Mouse (Mus musculus) gastrocnemius, postnatal 4 days (tissue): ENCODE data around the gene Ube2c. TPM values are rescaled to one million over a fixed set of nuclear protein-coding genes. Genes with fewer than 3 reads are reported as not detected.

ENCODE experiments used
- DNase-seq, 2 experiments: peaks; one replicate each; pipeline ENCODE4 v3.0.0; 2021 to 2022; ENCODE audit warnings: low spot score in 2 of 2, mixed read lengths in 2 of 2
- total RNA-seq, 2 experiments: library from RNA; stranded (reverse); gene quantifications; 2 replicates each; pipeline ENCODE4 v1.2.3; 2021

Ube2c gene
- total RNA-seq, 2 experiments from 2014 or later: 26.8 to 34.0 TPM

- DNase-seq: no peak
These were observed 48.0 kb downstream of the Ube2c start for GRCm38 (mm10) chr2:164817703-164818102.

GRCm38 (mm10) chr2:164821060-164821459, 51.4 kb downstream of the Ube2c start:
- DNase-seq: no peak

GRCm38 (mm10) chr2:164822636-164823165, 53.0 kb downstream of the Ube2c start, which contains the start of gene Zswim1:
Zswim1 (plus strand) TSS chr2:164822686.
- peak; percentile 98 to 99 for DNase-seq

GRCm38 (mm10) chr2:164823181-164823585, 53.5 kb downstream of the Ube2c start:
- no peak for DNase-seq

GRCm38 (mm10) chr2:164823969-164824368, 54.3 kb downstream of the Ube2c start:
- DNase-seq: no peak

- DNase-seq: no peak
These were observed 55.8 kb downstream of the Ube2c start for GRCm38 (mm10) chr2:164825521-164825920.

- no peak for DNase-seq
These were observed 57.6 kb downstream of the Ube2c start for GRCm38 (mm10) chr2:164827146-164827850.

Other genes starting within 250 kb of the Ube2c start
- 1 to 10 TPM in 1 of 2 experiments, not detected in 1; 1.3 TPM for gene Wfdc2, start 207.5 kb upstream of the Ube2c start, total RNA-seq
- gene Spint3, start 196.4 kb upstream of the Ube2c start, total RNA-seq: not detected
- not detected for gene Wfdc6a, start 184.5 kb upstream of the Ube2c start, total RNA-seq
- not detected for gene Eppin, start 176.3 kb upstream of the Ube2c start, total RNA-seq
- not detected for gene Wfdc6b, start 156.4 kb upstream of the Ube2c start, total RNA-seq
- gene Wfdc8, start 156.3 kb upstream of the Ube2c start, total RNA-seq: not detected
- gene Wfdc16, start 131.1 kb upstream of the Ube2c start, total RNA-seq: not detected
- gene Wfdc10, start 113.9 kb upstream of the Ube2c start, total RNA-seq: not detected
- not detected for gene Wfdc9, start 113.3 kb upstream of the Ube2c start, total RNA-seq
- gene Wfdc11, start 95.8 kb upstream of the Ube2c start, total RNA-seq: not detected
- not detected for gene Wfdc13, start 84.8 kb upstream of the Ube2c start, total RNA-seq
- not detected for gene Spint4, start 71.4 kb upstream of the Ube2c start, total RNA-seq
- not detected for gene Spint5, start 54.6 kb upstream of the Ube2c start, total RNA-seq
- not detected for gene Wfdc3, start 24.0 kb upstream of the Ube2c start, total RNA-seq
- 10 to 100 TPM; 40.8 to 40.9 TPM for gene Dnttip1, start 23.9 kb upstream of the Ube2c start, total RNA-seq
- over 10,000 TPM; 10,138 to 10,688 TPM for gene Tnnc2, start 10.1 kb downstream of the Ube2c start, total RNA-seq
- 10 to 100 TPM; 23.4 to 24.6 TPM for gene Snx21, start 15.9 kb downstream of the Ube2c start, total RNA-seq
- gene Acot8, start 35.0 kb downstream of the Ube2c start, total RNA-seq: 10 to 100 TPM; 12.8 to 14.0 TPM
- gene Zswim3, start 35.2 kb downstream of the Ube2c start, total RNA-seq: 1 to 10 TPM; 1.5 to 1.6 TPM
- 1 to 10 TPM; 4.7 to 5.9 TPM for gene Zswim1, start 52.8 kb downstream of the Ube2c start, total RNA-seq
- gene Spata25, start 58.6 kb downstream of the Ube2c start, total RNA-seq: 1 to 10 TPM; 1.2 to 1.9 TPM
- gene Ctsa, start 63.0 kb downstream of the Ube2c start, total RNA-seq: 10 to 100 TPM; 75.0 to 82.3 TPM
- gene Neurl2, start 63.6 kb downstream of the Ube2c start, total RNA-seq: 10 to 100 TPM; 38.5 to 41.9 TPM
- 10 to 100 TPM in 1 of 2 experiments, 1 to 10 TPM in 1; 9.5 to 15.5 TPM for gene Pltp, start 87.8 kb downstream of the Ube2c start, total RNA-seq
- 10 to 100 TPM; 42.1 to 43.3 TPM for gene Pcif1, start 109.4 kb downstream of the Ube2c start, total RNA-seq
- 10 to 100 TPM; 11.7 to 14.3 TPM for gene Zfp335, start 141.9 kb downstream of the Ube2c start, total RNA-seq
- 1 to 10 TPM in 1 of 2 experiments, under 1 TPM in 1; 0.93 to 1.1 TPM for gene Mmp9, start 170.9 kb downstream of the Ube2c start, total RNA-seq
- gene Slc12a5, start 190.9 kb downstream of the Ube2c start, total RNA-seq: under 1 TPM; 0.54 to 0.93 TPM